Mouse (Mus musculus) stomach, postnatal 0 days (tissue): ENCODE data around the gene Vwf.

Experiments
- CTCF ChIP-seq: IDR thresholded peaks from 2 replicates; pipeline ENCODE4 v1.5.1; 2016; ENCODE audit warnings: antibody characterized with exemption, low read depth, mild to moderate bottlenecking, moderate library complexity
- EP300 ChIP-seq: optimal IDR thresholded peaks from 2 replicates; pipeline ENCODE3; 2016; ENCODE audit warnings: antibody characterized with exemption

GRCm38 (mm10) chr6:125509783-125510182 lies 36.8 kb upstream of the Vwf start:
- TF ChIP-seq CTCF (no peak), EP300 (no peak)
